Mouse (Mus musculus): Measurements from ENCODE around the gene Defb25. TPM values are rescaled to one million over a fixed set of nuclear protein-coding genes. Genes with fewer than 3 reads are reported as not detected.

Defb25 gene
- polyA plus RNA-seq, 1 experiment from 2014 or later: not detected

GRCm38 (mm10) chr2:152625256-152625655, 2.4 kb upstream of the Defb25 start:
- H3K27ac ChIP-seq: no peak overlapping the region
- H3K9ac ChIP-seq: no peak overlapping the region
- no peaks in the 10 kb centered on the region for H3K9me3 ChIP-seq
- peaks cover 16% of the 10 kb centered on the region for H3K4me1 ChIP-seq
- H3K4me2 ChIP-seq: no peak overlapping the region
- WGBS: 20% methylated on average over 1 of the region's 1 CpGs
- ATAC-seq (ENCODE audit: borderline replicate concordance, extremely low read depth, low FRiP score, low TSS enrichment): no peak
- no peaks in the 10 kb centered on the region for H3K36me3 ChIP-seq
- no peak overlapping the region for H3K4me3 ChIP-seq
- H3K27me3 ChIP-seq: peaks cover 46% of the 10 kb centered on the region

DNA sequence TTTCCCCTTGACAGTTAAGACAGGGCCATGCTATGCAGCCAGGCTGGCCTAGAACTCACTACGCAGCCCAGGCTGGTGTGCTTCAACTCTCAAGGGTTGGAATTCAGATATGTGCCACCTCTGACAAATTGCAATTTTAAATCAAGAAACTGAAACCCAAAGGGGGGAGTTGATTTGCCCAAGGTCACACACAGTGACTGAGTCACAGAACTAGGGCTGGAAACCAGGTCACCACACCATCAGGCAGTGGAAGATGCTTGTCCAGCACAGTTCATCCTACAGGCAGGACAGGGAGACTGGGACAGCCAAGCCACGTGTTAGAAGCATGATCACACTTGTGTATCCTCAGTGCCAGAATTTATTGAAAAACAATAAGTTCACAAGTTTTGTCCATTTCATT, 1.7 kb upstream of the Defb25 start:
- H3K4me3 ChIP-seq: no peak overlapping the region
- 87% methylated on average over 2 of the region's 2 CpGs for WGBS

GRCm38 (mm10) chr2:152622151-152622550, 702 bp downstream of the Defb25 start:
- Histone ChIP-seq H3K36me3 (no peaks in the 10 kb centered on the region), H3K9ac (no peak overlapping the region), H3K4me2 (no peak overlapping the region), H3K27ac (no peak overlapping the region), H3K4me3 (no peak overlapping the region), H3K27me3 (peaks cover 23% of the 10 kb centered on the region), H3K4me1 (peaks cover 10% of the 10 kb centered on the region), H3K9me3 (no peaks in the 10 kb centered on the region)
- 81% methylated on average over 13 of the region's 13 CpGs for WGBS
- no peak for ATAC-seq (ENCODE audit: borderline replicate concordance, extremely low read depth, low FRiP score, low TSS enrichment)

More for the DNA sequence above, 1.7 kb upstream of the Defb25 start:
- Histone ChIP-seq H3K27ac (no peak overlapping the region), H3K4me1 (peaks cover 16% of the 10 kb centered on the region), H3K27me3 (peaks cover 46% of the 10 kb centered on the region), H3K9me3 (no peaks in the 10 kb centered on the region), H3K9ac (no peak overlapping the region), H3K36me3 (no peaks in the 10 kb centered on the region), H3K4me2 (no peak overlapping the region)
- no peak for ATAC-seq (ENCODE audit: borderline replicate concordance, extremely low read depth, low FRiP score, low TSS enrichment)

DNA sequence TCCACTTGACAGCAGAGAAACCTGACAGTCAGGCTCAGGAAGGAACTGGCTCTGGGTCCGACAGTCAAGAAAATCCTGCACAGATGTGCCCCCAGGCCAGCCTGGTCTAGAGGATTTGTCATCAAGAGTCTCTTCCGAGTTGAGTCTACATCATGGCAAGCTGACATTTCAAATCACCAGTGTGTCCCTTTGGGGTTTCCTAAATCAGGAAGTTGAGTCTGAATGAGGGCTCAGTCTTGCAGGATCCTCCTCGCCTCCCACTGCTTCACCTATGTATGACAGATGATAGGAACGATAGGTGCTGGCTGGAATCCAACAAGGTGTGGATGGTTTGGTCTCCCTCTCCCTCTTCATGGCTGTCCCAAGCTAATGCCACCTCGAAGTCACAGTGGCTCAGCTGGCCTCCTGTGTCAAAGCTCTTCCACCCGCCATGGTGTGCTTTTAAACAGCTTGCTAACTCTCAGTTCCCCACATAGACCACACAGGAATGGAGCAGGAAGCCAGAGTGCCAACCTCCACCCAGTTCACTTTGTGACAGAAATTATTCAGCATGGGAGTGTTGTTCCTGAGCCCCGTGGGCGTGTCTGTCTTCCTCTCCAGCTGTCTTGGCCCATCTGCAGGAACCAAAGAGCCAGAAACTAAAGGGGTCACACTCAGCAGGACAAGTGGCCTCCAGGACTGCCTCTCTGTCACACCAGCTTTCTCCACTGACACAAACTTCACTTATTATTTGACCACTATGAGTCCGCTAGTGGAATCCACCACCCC, 2.3 kb downstream of the Defb25 start:
- WGBS: 61% methylated on average over 9 of the region's 9 CpGs
- Histone ChIP-seq H3K36me3 (no peaks in the 10 kb centered on the region), H3K4me1 (no peaks in the 10 kb centered on the region), H3K4me3 (no peak overlapping the region), H3K27me3 (peaks cover 8% of the 10 kb centered on the region; the same call in 1 of the 2 replicates), H3K9me3 (no peaks in the 10 kb centered on the region), H3K9ac (no peak overlapping the region), H3K27ac (no peak overlapping the region), H3K4me2 (no peak overlapping the region)
- ATAC-seq (ENCODE audit: borderline replicate concordance, extremely low read depth, low FRiP score, low TSS enrichment): no peak

DNA sequence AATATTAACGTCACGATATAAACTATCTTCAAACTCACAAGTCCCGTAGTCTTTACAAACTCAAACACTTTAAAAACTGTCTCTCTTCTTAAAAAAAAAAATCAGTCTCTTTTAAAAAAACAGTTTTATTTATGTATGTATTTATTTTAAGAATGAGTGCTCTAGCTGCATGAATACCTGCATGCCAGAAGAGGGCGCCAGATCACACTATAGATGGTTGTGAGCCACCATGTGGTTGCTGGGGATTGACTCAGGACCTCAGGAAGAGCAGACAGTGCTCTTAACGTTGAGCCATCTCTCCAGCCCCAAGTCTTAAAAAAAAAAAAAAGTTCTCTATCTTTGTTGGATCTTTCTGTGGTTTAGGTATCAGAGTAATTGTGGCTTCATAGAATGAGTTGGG, 5.5 kb downstream of the Defb25 start:
- H3K36me3 ChIP-seq: no peaks in the 10 kb centered on the region
- no peak for ATAC-seq (ENCODE audit: borderline replicate concordance, extremely low read depth, low FRiP score, low TSS enrichment)
- no peak overlapping the region for H3K4me2 ChIP-seq
- no peaks in the 10 kb centered on the region for H3K9me3 ChIP-seq
- H3K4me3 ChIP-seq: no peak overlapping the region
- no peak overlapping the region for H3K9ac ChIP-seq
- no peak overlapping the region for H3K27ac ChIP-seq
- 55% methylated on average over 5 of the region's 5 CpGs for WGBS
- no peaks in the 10 kb centered on the region for H3K4me1 ChIP-seq
- no peaks in the 10 kb centered on the region for H3K27me3 ChIP-seq

DNA sequence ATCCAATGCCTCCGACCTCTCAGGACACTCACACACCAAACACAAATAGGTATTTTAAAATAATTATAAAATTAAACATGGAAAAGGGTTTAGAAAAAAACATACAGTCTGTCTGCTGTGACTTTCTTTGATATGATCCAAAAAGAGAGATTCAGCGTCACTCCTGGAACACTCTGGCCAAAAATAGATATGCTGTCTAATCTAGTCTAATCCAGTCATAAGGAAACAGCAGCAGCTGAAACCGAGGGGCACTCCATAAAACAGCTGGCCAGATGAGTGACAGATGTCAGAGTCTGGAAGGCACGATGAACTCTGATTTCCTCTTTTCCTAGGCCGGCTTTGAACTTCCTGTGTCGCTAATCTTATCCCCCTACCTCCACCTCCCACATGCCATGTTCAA, 6.4 kb downstream of the Defb25 start:
- Histone ChIP-seq H3K4me1 (no peaks in the 10 kb centered on the region), H3K4me3 (no peak overlapping the region), H3K27ac (no peak overlapping the region), H3K27me3 (no peaks in the 10 kb centered on the region), H3K36me3 (no peaks in the 10 kb centered on the region), H3K4me2 (no peak overlapping the region), H3K9ac (no peak overlapping the region), H3K9me3 (no peaks in the 10 kb centered on the region)
- 69% methylated on average over 6 of the region's 6 CpGs for whole genome bisulfite sequencing
- no peak for ATAC-seq (ENCODE audit: borderline replicate concordance, extremely low read depth, low FRiP score, low TSS enrichment)

GRCm38 (mm10) chr2:152615563-152615962, 7.3 kb downstream of the Defb25 start:
- Histone ChIP-seq H3K4me2 (no peak overlapping the region), H3K27me3 (no peaks in the 10 kb centered on the region), H3K9ac (no peak overlapping the region), H3K9me3 (no peaks in the 10 kb centered on the region), H3K36me3 (no peaks in the 10 kb centered on the region), H3K4me1 (no peaks in the 10 kb centered on the region), H3K27ac (no peak overlapping the region), H3K4me3 (no peak overlapping the region)
- ATAC-seq (ENCODE audit: borderline replicate concordance, extremely low read depth, low FRiP score, low TSS enrichment): peak; percentile 64; the same call in 1 of the 2 replicates
- WGBS: 7% methylated on average over 7 of the region's 7 CpGs

DNA sequence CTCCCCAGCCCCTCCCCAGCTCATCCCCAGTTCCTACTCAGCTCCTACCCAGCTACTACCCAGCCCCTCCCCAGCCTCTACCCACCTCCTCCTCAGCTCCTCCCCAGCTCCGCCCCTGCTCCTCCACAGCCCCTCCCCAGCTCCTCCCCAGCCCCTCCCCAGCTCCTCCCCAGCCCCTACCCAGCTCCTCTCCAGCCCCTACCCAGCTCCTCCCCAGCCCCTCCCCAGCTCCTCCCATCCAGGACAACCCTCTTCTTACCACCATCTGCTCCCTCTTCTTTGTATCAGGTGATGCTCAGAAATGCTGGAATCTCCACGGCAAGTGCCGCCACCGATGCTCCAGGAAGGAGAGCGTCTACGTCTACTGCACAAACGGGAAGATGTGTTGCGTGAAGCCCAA, 10.7 kb downstream of the Defb25 start:
- Histone ChIP-seq H3K36me3 (no peaks in the 10 kb centered on the region), H3K27me3 (no peaks in the 10 kb centered on the region), H3K9ac (no peak overlapping the region), H3K4me2 (no peak overlapping the region), H3K4me3 (no peak overlapping the region), H3K9me3 (no peaks in the 10 kb centered on the region), H3K27ac (no peak overlapping the region), H3K4me1 (no peaks in the 10 kb centered on the region)
- WGBS: 23% methylated on average over 8 of the region's 8 CpGs
- ATAC-seq (ENCODE audit: borderline replicate concordance, extremely low read depth, low FRiP score, low TSS enrichment): no peak

- WGBS: 89% methylated on average over 1 of the region's 1 CpGs
- Histone ChIP-seq H3K9ac (no peak overlapping the region), H3K9me3 (no peaks in the 10 kb centered on the region), H3K4me3 (no peak overlapping the region), H3K27me3 (no peaks in the 10 kb centered on the region), H3K27ac (no peak overlapping the region), H3K4me2 (no peak overlapping the region), H3K36me3 (no peaks in the 10 kb centered on the region), H3K4me1 (no peaks in the 10 kb centered on the region)
- ATAC-seq (ENCODE audit: borderline replicate concordance, extremely low read depth, low FRiP score, low TSS enrichment): no peak
These were observed 14.1 kb downstream of the Defb25 start for GRCm38 (mm10) chr2:152608719-152609118.

- Histone ChIP-seq H3K4me2 (no peak overlapping the region), H3K9me3 (no peaks in the 10 kb centered on the region), H3K9ac (no peak overlapping the region), H3K27ac (no peak overlapping the region), H3K27me3 (no peaks in the 10 kb centered on the region), H3K4me3 (no peak overlapping the region), H3K36me3 (no peaks in the 10 kb centered on the region), H3K4me1 (no peaks in the 10 kb centered on the region)
- 36% methylated on average over 6 of the region's 6 CpGs for WGBS
- ATAC-seq (ENCODE audit: borderline replicate concordance, extremely low read depth, low FRiP score, low TSS enrichment): no peak
These were observed 15.1 kb downstream of the Defb25 start for GRCm38 (mm10) chr2:152607746-152608145.

DNA sequence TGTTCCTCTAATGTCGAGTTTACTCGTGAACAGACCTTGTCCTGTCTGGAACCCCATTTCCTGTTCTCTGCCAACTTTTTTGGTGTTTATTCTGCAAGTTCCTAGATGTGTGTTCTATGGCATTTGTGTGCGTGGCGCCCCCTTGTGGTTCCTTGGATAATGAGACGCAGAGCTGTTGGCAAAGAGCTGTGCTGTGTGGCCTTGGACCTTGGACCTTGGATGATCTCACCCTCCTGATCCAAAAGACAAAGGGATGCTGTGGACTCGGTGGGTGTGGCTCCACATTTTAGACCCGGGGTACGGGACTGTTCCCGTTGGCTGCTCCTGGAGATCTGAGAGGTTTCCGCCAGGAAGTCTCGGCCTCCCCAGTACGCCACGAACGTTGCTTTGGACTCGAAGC, 18.8 kb downstream of the Defb25 start, which contains the start of gene Defb36:
Gene Defb36 (plus strand): TSS at position 271 of the 400 bp plus-strand sequence.
- H3K27ac ChIP-seq: no peak within 1 kb of the TSS
- no peak within 1 kb of the TSS for H3K4me2 ChIP-seq
- H3K4me1 ChIP-seq: no peaks in the 10 kb centered on the region
- no peak within 1 kb of the TSS for H3K9ac ChIP-seq
- no peaks in the 10 kb centered on the region for H3K36me3 ChIP-seq
- no peak within 1 kb of the TSS for H3K4me3 ChIP-seq
- H3K9me3 ChIP-seq: no peaks in the 10 kb centered on the region
- ATAC-seq (ENCODE audit: borderline replicate concordance, extremely low read depth, low FRiP score, low TSS enrichment): no peak
- 77% methylated on average over 15 of the region's 15 CpGs for WGBS
- H3K27me3 ChIP-seq: no peaks in the 10 kb centered on the region

- Histone ChIP-seq H3K4me2 (no peak overlapping the region), H3K27me3 (no peaks in the 10 kb centered on the region), H3K36me3 (no peaks in the 10 kb centered on the region), H3K9ac (no peak overlapping the region), H3K4me3 (no peak overlapping the region), H3K27ac (no peak overlapping the region), H3K4me1 (no peaks in the 10 kb centered on the region), H3K9me3 (no peaks in the 10 kb centered on the region)
- no peak for ATAC-seq (ENCODE audit: borderline replicate concordance, extremely low read depth, low FRiP score, low TSS enrichment)
- WGBS: 69% methylated on average over 4 of the region's 4 CpGs
These were observed 21.4 kb downstream of the Defb25 start for GRCm38 (mm10) chr2:152601275-152601960.

All from lung, embryonic 15.5 days (tissue).